Mouse (Mus musculus) heart, embryonic 13.5 days (tissue): ENCODE results near the gene Mrm1. TPM values are rescaled to one million over a fixed set of nuclear protein-coding genes. Genes with fewer than 3 reads are reported as not detected.

ENCODE experiments used
- ATAC-seq: fragments of 200-750 bp; cut with Nextera tagmentation; 2 replicates; pipeline ENCODE4 v1.8.0; 2017; ENCODE audit warnings: moderate TSS enrichment; ENCODE audit not compliant: insufficient number of reproducible peaks, low FRiP score, low TSS enrichment; ENCODE audit errors: extremely low read depth
- H3K27ac ChIP-seq: fragments of 300-500 bp; sonication (generic); replicated peaks from 2 replicates; pipeline ENCODE4 v1.5.1; 2015; ENCODE audit warnings: moderate library complexity, mild to moderate bottlenecking, inconsistent platforms
- H3K27me3 ChIP-seq: fragments of 300-500 bp; sonication (generic); replicated peaks from 2 replicates; pipeline ENCODE4 v1.6.1; 2015; ENCODE audit warnings: mild to moderate bottlenecking, inconsistent platforms
- H3K36me3 ChIP-seq: fragments of 300-500 bp; sonication (generic); 2 replicates; pipeline ENCODE4 v1.6.1; 2015; ENCODE audit warnings: mild to moderate bottlenecking, inconsistent platforms
- H3K4me1 ChIP-seq: fragments of 300-500 bp; sonication (generic); 2 replicates; pipeline ENCODE4 v1.6.1; 2015; ENCODE audit warnings: inconsistent platforms
- H3K4me2 ChIP-seq: fragments of 300-500 bp; sonication (generic); 2 replicates; pipeline ENCODE4 v1.6.1; 2015; ENCODE audit warnings: inconsistent platforms, mild to moderate bottlenecking, moderate library complexity
- H3K4me3 ChIP-seq: fragments of 300-500 bp; sonication (generic); 2 replicates; pipeline ENCODE4 v1.5.1; 2015; ENCODE audit warnings: moderate library complexity, mild to moderate bottlenecking, inconsistent platforms
- H3K9ac ChIP-seq: fragments of 300-500 bp; sonication (generic); 2 replicates; pipeline ENCODE4 v1.6.1; 2015; ENCODE audit warnings: inconsistent platforms, mild to moderate bottlenecking, moderate library complexity
- H3K9me3 ChIP-seq: fragments of 300-500 bp; sonication (generic); 2 replicates; pipeline ENCODE4 v1.6.1; 2016; ENCODE audit warnings: inconsistent platforms
- WGBS: fragments of 180-500 bp; shearing (Covaris S2); methylation state at CpG from one replicate; pipeline ENCODE4 v1.1.7; 2015; ENCODE audit warnings: mixed read lengths; 5-methylcytosine and 5-hydroxymethylcytosine counted together
- polyA plus RNA-seq: library from polyadenylated mRNA; unstranded; fragments of >200 nt; fragmentation: Nextera tagmentation; extraction: Ambion mirVana; gene quantifications from 2 replicates; pipeline ENCODE4 v1.2.1, GENCODE M21; 2015

The Mrm1 gene
- polyA plus RNA-seq, 1 experiment from 2014 or later = 16.3 TPM

GRCm38 (mm10) chr11:84764527-84764961, 54.8 kb downstream of the Mrm1 start:
- H3K27ac ChIP-seq = peak overlapping the region; percentile 78
- peak overlapping the region; percentile 67 for H3K9ac ChIP-seq
- peaks cover 41% of the 10 kb centered on the region for H3K4me1 ChIP-seq
- H3K4me2 ChIP-seq = peak overlapping the region; percentile 61
- H3K4me3 ChIP-seq = peak overlapping the region; percentile 29
- no peaks in the 10 kb centered on the region for H3K9me3 ChIP-seq
- 2% methylated on average over 21 of the region's 21 CpGs for WGBS
- H3K36me3 ChIP-seq = no peaks in the 10 kb centered on the region
- ATAC-seq = peak; percentile 7; the same call in 1 of the 2 replicates
- peaks cover 44% of the 10 kb centered on the region for H3K27me3 ChIP-seq

DNA sequence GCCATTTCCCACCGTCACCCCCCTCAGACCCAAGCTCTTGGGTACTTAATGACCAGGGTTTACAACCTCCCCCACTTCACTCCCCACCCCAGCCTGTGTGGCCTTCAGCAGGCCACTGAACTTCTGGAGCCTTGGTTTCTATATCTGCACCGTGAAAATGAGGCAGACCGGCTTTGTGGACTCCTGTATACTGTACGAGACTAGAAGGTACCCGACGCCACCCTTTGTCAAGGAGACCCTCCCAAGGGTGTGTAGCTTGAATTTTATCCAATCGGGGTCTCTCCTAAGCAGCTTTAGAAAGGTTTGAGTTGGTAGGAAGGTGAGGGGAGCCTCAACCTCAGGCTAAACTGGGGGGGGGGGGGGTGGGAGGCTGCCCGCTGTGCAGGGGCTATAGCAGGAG, 55.2 kb downstream of the Mrm1 start:
- Histone ChIP-seq H3K4me2 (peak overlapping the region; percentile 61), H3K4me3 (peak overlapping the region; percentile 29), H3K9ac (peak overlapping the region; percentile 67), H3K36me3 (no peaks in the 10 kb centered on the region), H3K9me3 (no peaks in the 10 kb centered on the region), H3K27ac (peak overlapping the region; percentile 78), H3K4me1 (peaks cover 41% of the 10 kb centered on the region), H3K27me3 (peaks cover 45% of the 10 kb centered on the region)
- WGBS = 22% methylated on average over 8 of the region's 8 CpGs
- no peak for ATAC-seq

Other genes starting within 250 kb of the Mrm1 start
- 31.6 and 34.0 TPM in 2 replicates for gene Dhrs11, start 9.5 kb upstream of the Mrm1 start, polyA plus RNA-seq
- gene Ggnbp2, start 51.3 kb upstream of the Mrm1 start, polyA plus RNA-seq = 41.7 and 49.8 TPM in 2 replicates
- gene Myo19, start 60.6 kb upstream of the Mrm1 start, polyA plus RNA-seq = 5.7 TPM in 2 replicates
- gene Pigw, start 60.8 kb upstream of the Mrm1 start, polyA plus RNA-seq = 2.9 and 3.1 TPM in 2 replicates
- 38.6 and 46.0 TPM in 2 replicates for gene Znhit3, start 96.9 kb upstream of the Mrm1 start, polyA plus RNA-seq
- gene Car4, start 138.3 kb upstream of the Mrm1 start, polyA plus RNA-seq = 2.5 and 3.0 TPM in 2 replicates